Comparison of ENCODE assay signal across 14 mouse cellular contexts in genomic region chr2:121472783-121473182, GRCm38 (mm10). TPM values are rescaled to one million over a fixed set of nuclear protein-coding genes. Genes with fewer than 3 reads are reported as not detected.
A peak's percentile ranks its signal among the peaks of the same experiment; 100 is the strongest.
DNase-seq lines count a peak whose midpoint lies in the region; ATAC-seq and TF ChIP-seq lines count a peak whose summit lies in the region.
"Not testable (repeated sequence)": the region's sequence is repeated elsewhere in the genome, so short reads cannot be mapped to it uniquely, and the experiment has no call there.
"Had no signal": no experiment of that assay in that cellular context is flagged by ENCODE, and none has a peak within 500 bp of the region (broad histone marks: within the 10 kb centered on the region; RNA-seq: fewer than 3 reads in every experiment).

No protein-coding gene starts in this region.

- not testable (repeated sequence) for TF ChIP-seq POLR2A in heart, adult 2 months (IDR thresholded peaks at IDR 0.05; ENCODE audit: insufficient read depth, low read depth, low read length)

- ATAC-seq in embryonic facial prominence, embryonic 15.5 days (ENCODE audit: insufficient number of reproducible peaks, low FRiP score, low TSS enrichment, low read depth); hindbrain, embryonic 12.5 days (ENCODE audit: low FRiP score); liver, embryonic 13.5 days (ENCODE audit: low read depth); midbrain, embryonic 15.5 days (replicated peaks); stomach, embryonic 15.5 days (ENCODE audit: insufficient read depth, low FRiP score, low read depth): not testable (repeated sequence)

- H3K27ac ChIP-seq in embryonic facial prominence, embryonic 15.5 days (replicated peaks); heart, adult 2 months; hindbrain, embryonic 12.5 days; layer of hippocampus, adult 2 months; liver, embryonic 13.5 days; macrophage; midbrain, embryonic 15.5 days; stomach, embryonic 15.5 days: not testable (repeated sequence)

- intact Hi-C loops in heart, adult 2 months (cut with DNase I), result not testable (repeated sequence)

- H3K4me2 ChIP-seq in embryonic facial prominence, embryonic 15.5 days (replicated peaks), result peak overlapping the region; percentile 71
- H3K4me2 ChIP-seq in hindbrain, embryonic 12.5 days (replicated peaks), result peak overlapping the region; percentile 83
- peak overlapping the region; percentile 85 for H3K4me2 ChIP-seq in liver, embryonic 13.5 days
- H3K4me2 ChIP-seq in midbrain, embryonic 15.5 days, result peak overlapping the region; percentile 73; the same call in 1 of the 2 replicates
- H3K4me2 ChIP-seq in stomach, embryonic 15.5 days, result peak overlapping the region; percentile 69

- TF ChIP-seq CTCF in heart, adult 2 months (IDR thresholded peaks at IDR 0.05), result not testable (repeated sequence)
- TF ChIP-seq CTCF in layer of hippocampus, adult 2 months (conservative IDR thresholded peaks at IDR 0.05), result peak; percentile 40; the same call in 1 of the 2 replicates

- not testable (repeated sequence) for H3K9ac ChIP-seq in embryonic facial prominence, embryonic 15.5 days; heart, adult 2 months (ENCODE audit: low read depth, low read length); hindbrain, embryonic 12.5 days; liver, embryonic 13.5 days; midbrain, embryonic 15.5 days; stomach, embryonic 15.5 days

- 0 out of 2 replicates have a peak overlapping the region, but pooled peaks have one; percentile 65 for H3K4me3 ChIP-seq in embryonic facial prominence, embryonic 15.5 days (replicated peaks)
- H3K4me3 ChIP-seq in heart, adult 2 months, result peak overlapping the region; percentile 67
- not testable (repeated sequence) for H3K4me3 ChIP-seq in hindbrain, embryonic 12.5 days; midbrain, embryonic 15.5 days; stomach, embryonic 15.5 days (replicated peaks)
- H3K4me3 ChIP-seq in layer of hippocampus, adult 2 months, result peak overlapping the region; percentile 70
- peak overlapping the region; percentile 75; the same call in 1 of the 2 replicates for H3K4me3 ChIP-seq in liver, embryonic 13.5 days (replicated peaks)
- peak overlapping the region; percentile 75; the same call in 1 of the 2 replicates for H3K4me3 ChIP-seq in macrophage (ENCODE audit: inconsistent target)

- not testable (repeated sequence) for H3K79me2 ChIP-seq in heart, adult 2 months (replicated peaks; ENCODE audit: control insufficient read depth, insufficient read depth, low read length)
- H3K79me2 ChIP-seq in macrophage (ENCODE audit: inconsistent target), result peaks cover 32% of the 10 kb centered on the region

- not testable (repeated sequence) for TF ChIP-seq EP300 in heart, adult 2 months (IDR thresholded peaks at IDR 0.05; ENCODE audit: insufficient read depth, low read depth, low read length)

- H3K4me1 ChIP-seq in embryonic facial prominence, embryonic 15.5 days; heart, adult 2 months (ENCODE audit: control insufficient read depth, insufficient read depth, low read length); hindbrain, embryonic 12.5 days; midbrain, embryonic 15.5 days; stomach, embryonic 15.5 days: not testable (repeated sequence)
- peaks cover 15% of the 10 kb centered on the region for H3K4me1 ChIP-seq in liver, embryonic 13.5 days (replicated peaks)

- 96% methylated on average over 3 of the region's 3 CpGs for WGBS in embryonic facial prominence, embryonic 15.5 days
- 98% methylated on average over 3 of the region's 3 CpGs for WGBS in heart, adult 2 months
- 98% methylated on average over 3 of the region's 3 CpGs for WGBS in hindbrain, embryonic 12.5 days
- 89% methylated on average over 3 of the region's 3 CpGs for WGBS in liver, embryonic 13.5 days (ENCODE audit: insufficient replicate concordance)
- WGBS in macrophage (ENCODE audit: missing documents), result 100% methylated on average over 2 of the region's 3 CpGs
- 99% methylated on average over 3 of the region's 3 CpGs for WGBS in midbrain, embryonic 15.5 days
- WGBS in stomach, embryonic 15.5 days, result 97% methylated on average over 3 of the region's 3 CpGs

- H3K9me3 ChIP-seq in embryonic facial prominence, embryonic 15.5 days (replicated peaks); hindbrain, embryonic 12.5 days (replicated peaks); liver, embryonic 13.5 days (replicated peaks); midbrain, embryonic 15.5 days; stomach, embryonic 15.5 days: not testable (repeated sequence)

- H3K36me3 ChIP-seq in embryonic facial prominence, embryonic 15.5 days; heart, adult 2 months (ENCODE audit: control insufficient read depth, insufficient read depth, low read length); hindbrain, embryonic 12.5 days; macrophage (ENCODE audit: inconsistent target); midbrain, embryonic 15.5 days (replicated peaks); stomach, embryonic 15.5 days: not testable (repeated sequence)
- peaks cover 11% of the 10 kb centered on the region; the same call in 1 of the 2 replicates for H3K36me3 ChIP-seq in liver, embryonic 13.5 days

- not testable (repeated sequence) for H3K27me3 ChIP-seq in embryonic facial prominence, embryonic 15.5 days; heart, adult 2 months (ENCODE audit: control insufficient read depth, insufficient read depth, low read length); hindbrain, embryonic 12.5 days; liver, embryonic 13.5 days; midbrain, embryonic 15.5 days (replicated peaks); stomach, embryonic 15.5 days (replicated peaks)

- DNase-seq in heart, adult 2 months; layer of hippocampus, adult 2 months (ENCODE audit: low spot score in 2 of 2); liver, embryonic 13.5 days: not testable (repeated sequence)

RNA-seq across cellular contexts. Expression of gene Mfap1b, which starts 1.1 kb away (rescaled TPM):
- polyA plus RNA-seq in embryonic facial prominence, embryonic 15.5 days (2015; fragmentation: Nextera tagmentation; extraction: Ambion mirVana), result 61.9 and 63.0 TPM in 2 replicates
- total RNA-seq in heart, adult 2 months (2021), result 10 to 100 TPM; 30.9 to 35.0 TPM
- polyA plus RNA-seq in heart, adult 2 months (2012; rRNA removed), result 4.3 and 8.6 TPM in 2 replicates
- polyA plus RNA-seq in hindbrain, embryonic 12.5 days (2016; fragmentation: Nextera tagmentation; extraction: Ambion mirVana), result 72.4 and 75.7 TPM in 2 replicates
- total RNA-seq in layer of hippocampus, adult 2 months (2021), result 10 to 100 TPM; 45.3 to 47.2 TPM
- 22.7 and 29.0 TPM in 2 replicates for polyA plus RNA-seq in liver, embryonic 13.5 days (2015; fragmentation: Nextera tagmentation; extraction: Ambion mirVana)
- total RNA-seq in macrophage (2018; cell fraction: chromatin; rRNA removed), result 10 to 100 TPM in 20 of 26 experiments, 1 to 10 TPM in 6; 7.7 to 20.1 (median 13.8) TPM
- 10 to 100 TPM; 25.1 to 52.1 (median 35.4) TPM for total RNA-seq in macrophage (2018; cell fraction: cytosol; rRNA removed)
- 10 to 100 TPM in 25 of 26 experiments, 1 to 10 TPM in 1; 6.5 to 29.7 (median 16.5) TPM for total RNA-seq in macrophage (2018; cell fraction: nucleus; rRNA removed)
- 30.4 to 59.5 TPM (median 36.3 TPM) in 3 replicates for polyA plus RNA-seq in macrophage (2018)
- 77.3 and 77.5 TPM in 2 replicates for polyA plus RNA-seq in midbrain, embryonic 15.5 days (2015; fragmentation: Nextera tagmentation; extraction: Ambion mirVana)
- polyA plus RNA-seq in stomach, embryonic 15.5 days (2015; fragmentation: Nextera tagmentation; extraction: Ambion mirVana), result 45.7 and 47.5 TPM in 2 replicates

RNA-seq across cellular contexts. Expression of gene Serinc4, which starts 16.2 kb away (rescaled TPM):
- polyA plus RNA-seq in embryonic facial prominence, embryonic 15.5 days (2015; fragmentation: Nextera tagmentation; extraction: Ambion mirVana), result 0.53 and 0.61 TPM in 2 replicates
- not detected for total RNA-seq in heart, adult 2 months (2021)
- 0.09 and 0.21 TPM in 2 replicates for polyA plus RNA-seq in heart, adult 2 months (2012; rRNA removed)
- 0.85 and 0.94 TPM in 2 replicates for polyA plus RNA-seq in hindbrain, embryonic 12.5 days (2016; fragmentation: Nextera tagmentation; extraction: Ambion mirVana)
- under 1 TPM; 0.47 to 0.82 TPM for total RNA-seq in layer of hippocampus, adult 2 months (2021)
- 0.07 and 0.08 TPM in 2 replicates for polyA plus RNA-seq in liver, embryonic 13.5 days (2015; fragmentation: Nextera tagmentation; extraction: Ambion mirVana)
- 1 to 10 TPM in 3 of 26 experiments, under 1 TPM in 8, not detected in 15; 0.16 to 1.5 (median 0.79) TPM for total RNA-seq in macrophage (2018; cell fraction: chromatin; rRNA removed)
- total RNA-seq in macrophage (2018; cell fraction: cytosol; rRNA removed), result under 1 TPM in 11 of 26 experiments, not detected in 15; 0.04 to 0.19 (median 0.10) TPM
- under 1 TPM in 6 of 26 experiments, not detected in 20; 0.26 to 0.64 (median 0.38) TPM for total RNA-seq in macrophage (2018; cell fraction: nucleus; rRNA removed)
- polyA plus RNA-seq in macrophage (2018), result 0.15 to 0.50 TPM in 2 of 3 replicates, not detected in the other
- 2.2 and 2.4 TPM in 2 replicates for polyA plus RNA-seq in midbrain, embryonic 15.5 days (2015; fragmentation: Nextera tagmentation; extraction: Ambion mirVana)
- polyA plus RNA-seq in stomach, embryonic 15.5 days (2015; fragmentation: Nextera tagmentation; extraction: Ambion mirVana), result 0.30 and 0.67 TPM in 2 replicates
- total RNA-seq: gastrocnemius, postnatal 25 days; heart, postnatal 10 days had no signal

RNA-seq across cellular contexts. Expression of gene Hypk, which starts 19.7 kb away (rescaled TPM):
- 101 and 108 TPM in 2 replicates for polyA plus RNA-seq in embryonic facial prominence, embryonic 15.5 days (2015; fragmentation: Nextera tagmentation; extraction: Ambion mirVana)
- total RNA-seq in heart, adult 2 months (2021), result 10 to 100 TPM; 19.8 to 23.5 TPM
- 10.4 and 19.4 TPM in 2 replicates for polyA plus RNA-seq in heart, adult 2 months (2012; rRNA removed)
- 115 TPM in 2 replicates for polyA plus RNA-seq in hindbrain, embryonic 12.5 days (2016; fragmentation: Nextera tagmentation; extraction: Ambion mirVana)
- total RNA-seq in layer of hippocampus, adult 2 months (2021), result 10 to 100 TPM; 17.6 to 18.2 TPM
- polyA plus RNA-seq in liver, embryonic 13.5 days (2015; fragmentation: Nextera tagmentation; extraction: Ambion mirVana), result 111 and 119 TPM in 2 replicates
- total RNA-seq in macrophage (2018; cell fraction: chromatin; rRNA removed), result 100 to 1,000 TPM in 2 of 26 experiments, 10 to 100 TPM in 24; 27.9 to 101 (median 70.4) TPM
- 10 to 100 TPM in 2 of 26 experiments, 1 to 10 TPM in 24; 1.1 to 20.3 (median 4.7) TPM for total RNA-seq in macrophage (2018; cell fraction: cytosol; rRNA removed)
- total RNA-seq in macrophage (2018; cell fraction: nucleus; rRNA removed), result 10 to 100 TPM; 20.7 to 70.6 (median 39.9) TPM
- polyA plus RNA-seq in macrophage (2018), result 13.5 to 25.3 TPM (median 20.5 TPM) in 3 replicates
- 106 and 112 TPM in 2 replicates for polyA plus RNA-seq in midbrain, embryonic 15.5 days (2015; fragmentation: Nextera tagmentation; extraction: Ambion mirVana)
- polyA plus RNA-seq in stomach, embryonic 15.5 days (2015; fragmentation: Nextera tagmentation; extraction: Ambion mirVana), result 96.0 and 102 TPM in 2 replicates

RNA-seq across cellular contexts. Expression of gene Serf2, which starts 23.8 kb away (rescaled TPM):
- polyA plus RNA-seq in embryonic facial prominence, embryonic 15.5 days (2015; fragmentation: Nextera tagmentation; extraction: Ambion mirVana), result 510 and 538 TPM in 2 replicates
- 100 to 1,000 TPM; 369 to 415 TPM for total RNA-seq in heart, adult 2 months (2021)
- polyA plus RNA-seq in heart, adult 2 months (2012; rRNA removed), result 339 and 340 TPM in 2 replicates
- 455 and 463 TPM in 2 replicates for polyA plus RNA-seq in hindbrain, embryonic 12.5 days (2016; fragmentation: Nextera tagmentation; extraction: Ambion mirVana)
- 100 to 1,000 TPM; 146 to 155 TPM for total RNA-seq in layer of hippocampus, adult 2 months (2021)
- 269 and 300 TPM in 2 replicates for polyA plus RNA-seq in liver, embryonic 13.5 days (2015; fragmentation: Nextera tagmentation; extraction: Ambion mirVana)
- total RNA-seq in macrophage (2018; cell fraction: chromatin; rRNA removed), result 100 to 1,000 TPM in 8 of 26 experiments, 10 to 100 TPM in 18; 22.2 to 154 (median 72.0) TPM
- total RNA-seq in macrophage (2018; cell fraction: cytosol; rRNA removed), result 100 to 1,000 TPM; 556 to 864 (median 617) TPM
- 100 to 1,000 TPM in 22 of 26 experiments, 10 to 100 TPM in 4; 82.9 to 281 (median 152) TPM for total RNA-seq in macrophage (2018; cell fraction: nucleus; rRNA removed)
- 394 to 858 TPM (median 784 TPM) in 3 replicates for polyA plus RNA-seq in macrophage (2018)
- polyA plus RNA-seq in midbrain, embryonic 15.5 days (2015; fragmentation: Nextera tagmentation; extraction: Ambion mirVana), result 267 and 285 TPM in 2 replicates
- polyA plus RNA-seq in stomach, embryonic 15.5 days (2015; fragmentation: Nextera tagmentation; extraction: Ambion mirVana), result 449 and 538 TPM in 2 replicates

RNA-seq across cellular contexts. Expression of gene Ell3, which starts 28.7 kb away (rescaled TPM):
- polyA plus RNA-seq in embryonic facial prominence, embryonic 15.5 days (2015; fragmentation: Nextera tagmentation; extraction: Ambion mirVana), result 28.9 and 37.4 TPM in 2 replicates
- total RNA-seq in heart, adult 2 months (2021), result under 1 TPM in 1 of 2 experiments, not detected in 1; 0.13 TPM
- polyA plus RNA-seq in heart, adult 2 months (2012; rRNA removed), result 0.15 and 0.47 TPM in 2 replicates
- polyA plus RNA-seq in hindbrain, embryonic 12.5 days (2016; fragmentation: Nextera tagmentation; extraction: Ambion mirVana), result 3.3 and 5.7 TPM in 2 replicates
- total RNA-seq in layer of hippocampus, adult 2 months (2021), result not detected
- 1.6 and 2.0 TPM in 2 replicates for polyA plus RNA-seq in liver, embryonic 13.5 days (2015; fragmentation: Nextera tagmentation; extraction: Ambion mirVana)
- 1 to 10 TPM in 20 of 26 experiments, under 1 TPM in 4, not detected in 2; 0.44 to 8.9 (median 1.8) TPM for total RNA-seq in macrophage (2018; cell fraction: chromatin; rRNA removed)
- total RNA-seq in macrophage (2018; cell fraction: cytosol; rRNA removed), result under 1 TPM in 15 of 26 experiments, not detected in 11; 0.06 to 0.15 (median 0.10) TPM
- 1 to 10 TPM in 12 of 26 experiments, under 1 TPM in 13, not detected in 1; 0.35 to 4.9 (median 0.96) TPM for total RNA-seq in macrophage (2018; cell fraction: nucleus; rRNA removed)
- polyA plus RNA-seq in macrophage (2018), result 0.10 to 0.13 TPM in 2 of 3 replicates, not detected in the other
- 2.2 and 3.0 TPM in 2 replicates for polyA plus RNA-seq in midbrain, embryonic 15.5 days (2015; fragmentation: Nextera tagmentation; extraction: Ambion mirVana)
- 10.1 and 10.9 TPM in 2 replicates for polyA plus RNA-seq in stomach, embryonic 15.5 days (2015; fragmentation: Nextera tagmentation; extraction: Ambion mirVana)
- total RNA-seq: forebrain, postnatal 0 days; gastrocnemius, postnatal 25 days; layer of hippocampus, adult 18-20 months; layer of hippocampus, postnatal 25 days; left cerebral cortex, postnatal 10 days had no signal
